Mouse (Mus musculus): ENCODE measurements around the gene Ndufs2.

Ndufs2 gene

DNA sequence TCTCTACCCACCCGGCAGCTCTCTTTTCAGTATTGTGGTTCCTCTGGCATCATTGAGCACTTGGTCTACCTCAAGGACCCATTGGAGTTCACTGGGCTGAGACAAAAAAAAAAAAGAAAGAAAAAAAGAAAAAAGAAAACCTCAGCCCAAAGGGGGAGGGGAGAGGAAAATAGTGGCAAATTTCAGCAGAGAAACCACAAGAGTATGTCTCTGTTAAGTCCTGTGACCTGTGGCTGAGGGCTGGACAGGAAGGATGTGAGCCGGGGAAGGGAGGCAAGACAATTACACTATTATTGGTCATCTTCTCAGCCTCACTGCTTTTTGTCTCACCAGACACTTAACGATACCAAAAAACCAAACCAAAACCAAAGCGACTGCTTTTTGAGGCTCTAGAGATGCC lies 19.3 kb downstream of the Ndufs2 start:
- no peak for DNase-seq (ENCODE audit: low read depth, low spot score)

DNA sequence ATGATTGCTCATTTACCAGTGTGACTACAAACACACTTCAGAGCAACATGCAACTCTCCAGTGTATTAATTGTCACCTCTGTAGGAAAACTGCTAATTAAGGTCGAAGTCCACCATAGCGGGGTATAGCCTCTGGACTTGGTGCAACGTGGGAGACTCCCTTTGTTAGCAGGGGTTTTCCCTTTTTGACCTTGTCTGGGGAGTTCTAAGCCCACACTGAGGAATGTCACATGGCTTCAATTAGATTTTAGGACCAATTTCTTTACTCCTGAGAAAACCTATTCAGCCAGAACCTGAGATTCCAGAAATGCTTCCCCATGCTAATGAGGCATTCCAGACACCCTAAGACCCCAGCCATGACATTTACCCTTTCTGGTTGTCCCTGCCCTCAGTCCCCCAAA lies 21.0 kb downstream of the Ndufs2 start:
- DNase-seq (ENCODE audit: low read depth, low spot score), result no peak

GRCm38 (mm10) chr1:171229750-171230149 lies 21.4 kb downstream of the Ndufs2 start:
- DNase-seq (ENCODE audit: low read depth, low spot score), result no peak

DNA sequence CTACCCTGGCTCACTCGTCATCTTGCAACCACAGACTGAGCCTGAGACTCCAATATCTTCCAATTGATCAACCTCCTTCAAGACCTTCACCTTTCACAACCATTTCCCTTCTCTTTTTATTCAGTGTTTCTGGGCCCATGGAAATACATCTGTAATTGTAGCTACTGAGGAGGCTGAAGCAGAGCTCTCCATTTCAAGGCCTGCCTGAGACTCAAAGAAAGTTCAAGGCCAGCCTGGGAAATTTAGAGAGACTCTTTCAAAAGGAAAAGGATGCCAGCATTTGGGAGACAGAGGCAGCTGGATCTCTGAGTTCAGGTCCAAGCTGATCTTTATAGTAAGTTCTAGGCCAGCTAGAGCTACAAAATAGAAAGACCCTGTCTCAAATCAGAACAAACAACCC lies 23.3 kb downstream of the Ndufs2 start:
- DNase-seq (ENCODE audit: low read depth, low spot score), result no peak

DNA sequence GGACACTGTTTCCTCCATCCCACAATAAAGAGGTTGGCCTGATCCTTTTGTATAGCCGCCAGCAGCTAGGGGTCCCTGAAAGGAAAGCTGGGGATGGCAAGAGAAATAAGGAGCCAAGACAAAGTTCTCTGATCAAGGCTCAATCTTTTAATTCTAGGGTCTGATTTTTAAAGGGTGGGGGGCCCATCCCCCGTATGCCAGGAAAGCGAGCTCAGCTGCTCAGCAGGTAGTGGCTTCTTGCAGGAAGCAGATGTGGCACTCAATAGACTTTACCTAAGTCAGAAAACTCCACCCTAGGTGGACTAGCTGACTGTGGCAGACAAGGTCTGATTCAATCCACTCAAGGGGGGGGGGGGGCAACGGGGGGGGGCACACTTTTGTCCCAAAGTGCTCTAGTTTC lies 24.4 kb downstream of the Ndufs2 start:
- no peak for DNase-seq (ENCODE audit: low read depth, low spot score)

DNA sequence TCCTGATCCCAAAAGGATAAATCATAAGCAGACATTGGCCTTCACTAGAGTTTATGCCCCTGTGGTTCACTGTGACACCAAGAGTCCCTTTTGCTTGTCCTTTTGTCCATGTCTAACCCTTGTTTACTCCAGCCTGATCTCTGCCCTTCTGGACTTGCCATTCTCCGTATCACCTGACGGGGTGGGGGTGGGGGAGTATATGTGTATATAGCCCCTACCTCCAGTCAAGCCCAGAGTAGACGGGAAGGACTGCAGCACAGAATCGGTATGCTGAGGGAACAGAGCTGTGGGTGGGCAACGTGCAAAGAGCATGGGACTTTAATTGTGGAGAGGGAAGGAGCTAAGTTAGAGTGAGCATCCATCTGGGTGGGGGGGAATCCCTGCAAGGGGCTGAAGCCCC lies 26.3 kb downstream of the Ndufs2 start, which contains the start of gene Apoa2:
Gene Apoa2 (plus strand): TSS at position 198 of the 400 bp plus-strand sequence.
- DNase-seq (ENCODE audit: low read depth, low spot score), result no peak

DNA sequence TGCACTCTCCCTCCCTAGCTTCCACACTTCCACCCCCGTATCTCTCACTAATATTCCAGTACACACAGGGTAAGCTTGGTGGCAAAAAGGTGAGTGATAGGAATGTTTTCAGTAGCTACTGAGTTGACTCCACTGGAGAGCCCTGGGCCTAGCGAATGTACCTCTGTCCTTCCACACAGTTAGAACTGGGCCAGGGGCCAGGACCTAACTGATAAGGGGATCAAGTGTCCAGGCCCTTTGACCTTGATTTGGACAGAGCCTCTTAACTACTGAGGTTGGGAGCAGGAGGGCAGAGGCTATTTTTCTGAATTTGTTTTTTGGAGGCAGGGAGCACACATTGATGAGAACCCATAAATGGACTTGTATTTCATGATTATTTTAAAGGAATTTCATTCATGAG lies 27.4 kb downstream of the Ndufs2 start:
- no peak for DNase-seq (ENCODE audit: low read depth, low spot score)

DNA sequence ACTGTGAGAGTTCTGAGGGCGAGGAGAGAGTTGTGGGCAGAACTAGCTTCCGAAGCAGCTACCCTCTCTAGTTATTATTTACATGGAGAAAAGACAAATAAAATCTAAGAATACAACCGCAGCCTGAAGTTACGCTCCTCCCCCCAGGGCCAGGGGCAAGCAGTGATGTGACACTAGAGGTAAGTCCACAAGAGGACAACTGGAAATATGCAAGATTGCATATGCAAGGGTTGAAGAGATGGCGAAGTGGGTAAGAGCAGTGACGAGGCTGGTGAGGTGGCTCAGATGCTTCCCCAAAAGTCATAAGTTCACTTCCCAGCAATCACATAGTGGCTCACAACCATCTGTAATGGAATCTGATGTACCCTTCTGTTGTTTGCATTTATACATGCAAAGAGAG lies 28.0 kb downstream of the Ndufs2 start:
- DNase-seq (ENCODE audit: low read depth, low spot score), result peak; percentile 18

DNA sequence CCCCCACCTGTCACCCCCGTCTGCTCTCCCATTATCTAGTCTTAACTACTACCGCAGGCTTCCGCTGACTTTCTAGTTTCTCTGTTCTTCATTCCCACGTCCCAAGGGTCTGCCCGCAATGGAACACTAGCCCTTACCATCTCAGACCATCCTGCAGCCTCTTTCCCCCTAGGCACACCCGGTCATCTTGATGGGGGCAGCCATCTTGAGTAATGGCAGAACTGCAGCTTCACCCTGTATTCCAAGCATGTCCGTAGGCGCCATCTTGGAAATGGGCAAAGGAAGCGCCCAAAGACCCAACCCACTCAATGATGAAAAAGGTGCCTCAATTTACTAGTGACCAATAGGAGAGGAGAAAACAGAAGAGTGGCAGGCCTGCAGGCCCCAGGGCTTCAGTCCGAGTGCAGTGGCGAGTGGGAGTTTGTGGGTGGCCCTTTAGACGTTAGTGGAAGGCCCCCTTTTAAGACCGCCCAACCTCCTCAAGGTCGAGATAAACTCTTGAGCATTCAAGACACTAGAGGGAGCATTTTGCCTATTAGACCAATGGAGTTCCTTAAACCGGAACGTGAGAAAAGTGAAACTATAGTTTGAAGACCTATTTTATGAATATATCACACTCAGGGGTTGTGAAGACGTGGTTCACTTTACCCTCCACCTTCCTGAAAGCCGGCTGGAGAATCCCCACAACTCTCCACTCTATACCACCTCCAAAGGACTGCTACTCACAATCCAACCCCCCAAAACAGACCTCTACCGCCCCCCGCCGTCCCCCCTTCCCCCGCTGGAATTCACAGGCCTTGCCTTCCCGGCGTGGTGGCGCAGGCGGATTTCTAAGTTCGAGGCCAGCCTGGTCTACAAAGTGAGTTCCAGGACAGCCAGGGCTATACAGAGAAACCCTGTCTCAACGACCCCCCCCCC lies 28.7 kb downstream of the Ndufs2 start, which contains the start of gene Tomm40l:
Gene Tomm40l (minus strand): TSS at position 277 of the 918 bp plus-strand sequence.
- peak; percentile 100 for DNase-seq (ENCODE audit: low read depth, low spot score)

GRCm38 (mm10) chr1:171221281-171222193 lies 29.7 kb downstream of the Ndufs2 start:
- DNase-seq (ENCODE audit: low read depth, low spot score), result peak; percentile 19

DNA sequence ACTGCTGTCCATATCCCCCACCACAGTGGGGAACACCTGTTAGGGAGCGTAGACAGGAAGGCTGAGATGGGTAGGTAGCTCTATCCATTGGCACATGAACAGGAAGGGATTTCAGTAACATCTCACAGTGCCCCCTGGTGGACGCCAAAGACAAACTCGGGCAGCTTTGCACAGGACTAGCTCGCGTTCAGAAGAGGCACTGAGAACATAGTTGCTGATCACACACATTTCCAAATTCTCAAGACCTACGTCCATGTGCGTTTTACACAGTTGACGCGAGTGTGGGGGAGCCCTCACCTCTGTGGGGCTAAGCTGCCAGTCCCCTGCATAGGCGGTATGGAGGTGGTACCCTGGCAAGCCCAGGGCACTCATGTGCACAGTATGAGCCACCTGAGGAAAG lies 30.3 kb downstream of the Ndufs2 start:
- DNase-seq (ENCODE audit: low read depth, low spot score), result peak; percentile 94

GRCm38 (mm10) chr1:171216241-171216955 lies 34.8 kb downstream of the Ndufs2 start:
- no peak for DNase-seq (ENCODE audit: low read depth, low spot score)

GRCm38 (mm10) chr1:171213801-171214496 lies 37.2 kb downstream of the Ndufs2 start, which contains the start of gene Nr1i3:
Gene Nr1i3, plus strand, starts transcription at chr1:171213970.
- DNase-seq (ENCODE audit: low read depth, low spot score), result no peak

DNA sequence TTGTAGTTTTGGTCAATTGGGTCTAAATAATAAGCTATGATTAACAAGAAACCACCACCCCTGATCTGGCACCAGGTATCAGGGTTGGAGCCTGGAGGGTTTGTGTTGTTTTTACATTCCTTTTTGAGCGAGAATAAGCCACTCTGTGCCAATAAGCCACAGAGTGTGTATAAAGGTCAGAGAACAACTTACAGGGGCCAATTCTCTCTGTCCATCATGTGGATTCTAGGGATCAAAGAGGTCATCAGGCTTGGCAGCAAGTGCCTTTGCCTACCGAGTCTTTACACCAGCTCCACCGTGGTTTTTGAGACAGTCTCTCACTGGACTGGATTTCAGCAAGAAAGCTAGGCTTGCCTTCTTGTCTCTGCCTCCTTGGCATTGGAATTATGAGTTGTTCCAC lies 38.3 kb downstream of the Ndufs2 start:
- no peak for DNase-seq (ENCODE audit: low read depth, low spot score)

- DNase-seq (ENCODE audit: low read depth, low spot score), result no peak
Measured at GRCm38 (mm10) chr1:171209409-171209808, 41.8 kb downstream of the Ndufs2 start.

DNA sequence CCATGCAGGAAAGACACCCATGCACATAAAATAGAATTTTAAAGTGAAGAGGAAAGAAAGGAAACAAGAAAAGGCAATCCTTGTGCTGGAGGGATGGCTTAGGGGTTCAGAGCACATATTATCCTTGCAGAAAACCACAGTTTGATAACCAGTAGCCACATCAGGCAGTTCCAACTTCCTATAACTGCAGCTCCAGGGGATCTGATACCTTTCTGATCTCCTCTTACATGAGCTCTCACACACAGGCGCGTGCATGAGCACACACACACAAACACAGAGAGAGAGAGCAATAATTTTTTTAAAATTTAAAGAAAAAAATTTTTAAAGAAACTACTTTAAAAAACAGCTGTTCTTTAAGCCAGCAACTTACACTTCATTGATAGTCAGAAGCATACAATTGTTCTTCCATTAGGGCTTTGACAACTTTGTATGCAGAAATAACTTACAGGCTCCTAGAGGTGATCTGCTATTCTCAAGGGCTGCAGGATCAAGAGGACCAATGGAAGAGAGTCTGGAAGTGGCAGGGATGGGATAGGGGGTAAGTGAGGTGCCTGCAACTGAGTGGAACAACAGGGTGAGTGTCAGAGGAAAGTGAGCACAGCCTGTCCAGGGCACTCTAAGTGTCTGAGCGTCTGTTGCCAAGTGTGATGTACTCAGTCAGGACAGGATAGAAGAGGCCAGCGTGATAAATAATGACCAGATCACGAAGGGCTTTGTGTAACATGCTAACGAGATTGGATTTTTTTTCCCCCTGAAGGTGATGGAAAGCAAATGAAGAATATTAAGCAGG lies 45.3 kb downstream of the Ndufs2 start:
- DNase-seq (ENCODE audit: low read depth, low spot score), result no peak

- DNase-seq (ENCODE audit: low read depth, low spot score), result no peak
Measured at GRCm38 (mm10) chr1:171204249-171204644, 46.9 kb downstream of the Ndufs2 start.

DNA sequence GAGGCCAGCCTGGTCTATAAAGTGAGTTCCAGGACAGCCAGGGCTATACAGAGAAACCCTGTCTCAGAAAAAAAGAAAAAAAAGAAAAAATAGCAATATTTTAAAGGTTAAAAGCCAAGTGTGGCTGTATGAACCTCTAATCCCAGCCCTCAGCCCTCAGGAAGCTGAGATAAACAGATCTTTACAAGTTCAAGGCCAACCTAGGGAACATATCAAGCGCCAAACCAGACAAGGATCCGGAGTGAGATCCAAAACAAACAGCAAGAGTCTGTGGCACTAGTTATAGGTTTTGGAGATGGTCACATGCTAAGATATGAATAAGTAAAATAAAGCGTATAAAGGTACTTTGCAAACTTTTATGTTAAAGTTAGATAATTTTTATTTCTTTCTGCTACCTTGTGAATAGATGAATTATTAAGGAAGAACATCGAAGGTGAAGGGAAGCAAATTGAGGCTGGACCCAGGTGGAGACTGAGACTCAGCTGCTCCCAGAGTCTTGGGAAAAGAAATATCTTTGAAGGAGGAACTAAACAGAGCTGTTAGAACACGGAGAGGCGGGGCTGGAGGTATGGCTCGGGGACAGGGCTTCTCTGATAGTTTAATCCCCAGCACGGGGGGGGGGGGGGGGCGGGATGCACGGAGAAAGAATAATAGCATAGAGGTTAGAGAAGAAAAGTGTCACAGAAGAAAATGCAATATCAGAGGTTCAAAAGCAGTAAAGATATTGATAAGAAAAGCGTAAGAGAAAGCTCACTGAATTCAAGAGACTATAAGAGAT lies 47.5 kb downstream of the Ndufs2 start:
- DNase-seq (ENCODE audit: low read depth, low spot score), result no peak

GRCm38 (mm10) chr1:171200769-171201168 lies 50.4 kb downstream of the Ndufs2 start:
- DNase-seq (ENCODE audit: low read depth, low spot score), result no peak

Measured in 3T3-L1 (cell line).